Mouse (Mus musculus): ENCODE data around the gene Lsm11. TPM values are rescaled to one million over a fixed set of nuclear protein-coding genes. Genes with fewer than 3 reads are reported as not detected.

Gene Lsm11
- polyA plus RNA-seq, 1 experiment = 8.5 TPM

GRCm38 (mm10) chr11:45916196-45916595, 28.5 kb downstream of the Lsm11 start:
- TF ChIP-seq EP300 (IDR thresholded peaks at IDR 0.05; ENCODE audit: insufficient read depth, low read depth, low read length) (no peak), POLR2A (IDR thresholded peaks at IDR 0.05; ENCODE audit: insufficient read depth, low read length) (no peak), CTCF (IDR thresholded peaks at IDR 0.05; ENCODE audit: low read depth, low read length) (no peak)
- 0 out of 2 replicates have a peak, but pooled peaks cover under 1% of the 10 kb centered on the region for H3K9me3 ChIP-seq (replicated peaks; ENCODE audit: control insufficient read depth, insufficient read depth, low read length, poor library complexity, severe bottlenecking)
- no peak overlapping the region for H3K27ac ChIP-seq (ENCODE audit: insufficient read depth, low read length)

GRCm38 (mm10) chr11:45910701-45911100, 34.0 kb downstream of the Lsm11 start:
- TF ChIP-seq EP300 (IDR thresholded peaks at IDR 0.05; ENCODE audit: insufficient read depth, low read depth, low read length) (no peak), CTCF (IDR thresholded peaks at IDR 0.05; ENCODE audit: low read depth, low read length) (no peak), POLR2A (IDR thresholded peaks at IDR 0.05; ENCODE audit: insufficient read depth, low read length) (no peak)
- Histone ChIP-seq H3K27me3 (ENCODE audit: control insufficient read depth, insufficient read depth, low read length, poor library complexity, severe bottlenecking) (no peaks in the 10 kb centered on the region), H3K27ac (ENCODE audit: insufficient read depth, low read length) (no peak overlapping the region), H3K9me3 (replicated peaks; ENCODE audit: control insufficient read depth, insufficient read depth, low read length, poor library complexity, severe bottlenecking) (0 out of 2 replicates have a peak, but pooled peaks cover 3% of the 10 kb centered on the region), H3K36me3 (ENCODE audit: control insufficient read depth, insufficient read depth, low read length, poor library complexity, severe bottlenecking) (peaks cover 37% of the 10 kb centered on the region), H3K9ac (ENCODE audit: low read depth, poor library complexity, severe bottlenecking) (no peak overlapping the region), H3K4me3 (ENCODE audit: low read depth, low read length) (no peak overlapping the region), H3K4me1 (ENCODE audit: control insufficient read depth, insufficient read depth, low read length) (no peaks in the 10 kb centered on the region)

More at GRCm38 (mm10) chr11:45916196-45916595, 28.5 kb downstream of the Lsm11 start:
- no peaks in the 10 kb centered on the region for H3K36me3 ChIP-seq (ENCODE audit: control insufficient read depth, insufficient read depth, low read length, poor library complexity, severe bottlenecking)
- H3K4me1 ChIP-seq (ENCODE audit: control insufficient read depth, insufficient read depth, low read length) = no peaks in the 10 kb centered on the region
- no peaks in the 10 kb centered on the region for H3K27me3 ChIP-seq (ENCODE audit: control insufficient read depth, insufficient read depth, low read length, poor library complexity, severe bottlenecking)
- no peak overlapping the region for H3K4me3 ChIP-seq (ENCODE audit: low read depth, low read length)
- H3K9ac ChIP-seq (ENCODE audit: low read depth, poor library complexity, severe bottlenecking) = no peak overlapping the region

GRCm38 (mm10) chr11:45908894-45909293, 35.8 kb downstream of the Lsm11 start:
- TF ChIP-seq EP300 (IDR thresholded peaks at IDR 0.05; ENCODE audit: insufficient read depth, low read depth, low read length) (no peak), POLR2A (IDR thresholded peaks at IDR 0.05; ENCODE audit: insufficient read depth, low read length) (no peak), CTCF (IDR thresholded peaks at IDR 0.05; ENCODE audit: low read depth, low read length) (no peak)
- H3K4me3 ChIP-seq (ENCODE audit: low read depth, low read length) = no peak overlapping the region

GRCm38 (mm10) chr11:45908070-45908469, 36.7 kb downstream of the Lsm11 start:
- peaks cover 43% of the 10 kb centered on the region for H3K36me3 ChIP-seq (ENCODE audit: control insufficient read depth, insufficient read depth, low read length, poor library complexity, severe bottlenecking)
- H3K4me3 ChIP-seq (ENCODE audit: low read depth, low read length) = no peak overlapping the region
- no peak overlapping the region for H3K27ac ChIP-seq (ENCODE audit: insufficient read depth, low read length)
- no peaks in the 10 kb centered on the region for H3K4me1 ChIP-seq (ENCODE audit: control insufficient read depth, insufficient read depth, low read length)
- H3K27me3 ChIP-seq (ENCODE audit: control insufficient read depth, insufficient read depth, low read length, poor library complexity, severe bottlenecking) = no peaks in the 10 kb centered on the region
- 0 out of 2 replicates have a peak, but pooled peaks cover 3% of the 10 kb centered on the region for H3K9me3 ChIP-seq (replicated peaks; ENCODE audit: control insufficient read depth, insufficient read depth, low read length, poor library complexity, severe bottlenecking)
- no peak overlapping the region for H3K9ac ChIP-seq (ENCODE audit: low read depth, poor library complexity, severe bottlenecking)
- TF ChIP-seq POLR2A (IDR thresholded peaks at IDR 0.05; ENCODE audit: insufficient read depth, low read length) = no peak
- no peak for TF ChIP-seq EP300 (IDR thresholded peaks at IDR 0.05; ENCODE audit: insufficient read depth, low read depth, low read length)
- no peak for TF ChIP-seq CTCF (IDR thresholded peaks at IDR 0.05; ENCODE audit: low read depth, low read length)

More at GRCm38 (mm10) chr11:45908894-45909293, 35.8 kb downstream of the Lsm11 start:
- Histone ChIP-seq H3K36me3 (ENCODE audit: control insufficient read depth, insufficient read depth, low read length, poor library complexity, severe bottlenecking) (peaks cover 37% of the 10 kb centered on the region), H3K9me3 (replicated peaks; ENCODE audit: control insufficient read depth, insufficient read depth, low read length, poor library complexity, severe bottlenecking) (0 out of 2 replicates have a peak, but pooled peaks cover 3% of the 10 kb centered on the region), H3K4me1 (ENCODE audit: control insufficient read depth, insufficient read depth, low read length) (no peaks in the 10 kb centered on the region), H3K27me3 (ENCODE audit: control insufficient read depth, insufficient read depth, low read length, poor library complexity, severe bottlenecking) (no peaks in the 10 kb centered on the region), H3K9ac (ENCODE audit: low read depth, poor library complexity, severe bottlenecking) (no peak overlapping the region), H3K27ac (ENCODE audit: insufficient read depth, low read length) (no peak overlapping the region)

GRCm38 (mm10) chr11:45907301-45907700, 37.4 kb downstream of the Lsm11 start:
- H3K27me3 ChIP-seq (ENCODE audit: control insufficient read depth, insufficient read depth, low read length, poor library complexity, severe bottlenecking) = no peaks in the 10 kb centered on the region
- H3K9ac ChIP-seq (ENCODE audit: low read depth, poor library complexity, severe bottlenecking) = no peak overlapping the region
- no peaks in the 10 kb centered on the region for H3K4me1 ChIP-seq (ENCODE audit: control insufficient read depth, insufficient read depth, low read length)
- H3K27ac ChIP-seq (ENCODE audit: insufficient read depth, low read length) = no peak overlapping the region
- 0 out of 2 replicates have a peak, but pooled peaks cover 3% of the 10 kb centered on the region for H3K9me3 ChIP-seq (replicated peaks; ENCODE audit: control insufficient read depth, insufficient read depth, low read length, poor library complexity, severe bottlenecking)
- TF ChIP-seq POLR2A (IDR thresholded peaks at IDR 0.05; ENCODE audit: insufficient read depth, low read length) (no peak), CTCF (IDR thresholded peaks at IDR 0.05; ENCODE audit: low read depth, low read length) (no peak), EP300 (IDR thresholded peaks at IDR 0.05; ENCODE audit: insufficient read depth, low read depth, low read length) (no peak)
- no peak overlapping the region for H3K4me3 ChIP-seq (ENCODE audit: low read depth, low read length)
- peaks cover 46% of the 10 kb centered on the region for H3K36me3 ChIP-seq (ENCODE audit: control insufficient read depth, insufficient read depth, low read length, poor library complexity, severe bottlenecking)

GRCm38 (mm10) chr11:45906109-45906786, 38.5 kb downstream of the Lsm11 start:
- Histone ChIP-seq H3K9me3 (replicated peaks; ENCODE audit: control insufficient read depth, insufficient read depth, low read length, poor library complexity, severe bottlenecking) (0 out of 2 replicates have a peak, but pooled peaks cover 3% of the 10 kb centered on the region), H3K27ac (ENCODE audit: insufficient read depth, low read length) (no peak overlapping the region), H3K9ac (ENCODE audit: low read depth, poor library complexity, severe bottlenecking) (no peak overlapping the region), H3K4me3 (ENCODE audit: low read depth, low read length) (no peak overlapping the region), H3K36me3 (ENCODE audit: control insufficient read depth, insufficient read depth, low read length, poor library complexity, severe bottlenecking) (peaks cover 46% of the 10 kb centered on the region), H3K4me1 (ENCODE audit: control insufficient read depth, insufficient read depth, low read length) (no peaks in the 10 kb centered on the region), H3K27me3 (ENCODE audit: control insufficient read depth, insufficient read depth, low read length, poor library complexity, severe bottlenecking) (no peaks in the 10 kb centered on the region)
- TF ChIP-seq CTCF (IDR thresholded peaks at IDR 0.05; ENCODE audit: low read depth, low read length) (no peak), POLR2A (IDR thresholded peaks at IDR 0.05; ENCODE audit: insufficient read depth, low read length) (no peak), EP300 (IDR thresholded peaks at IDR 0.05; ENCODE audit: insufficient read depth, low read depth, low read length) (no peak)
